Mouse (Mus musculus) granulocyte monocyte progenitor cell, adult 5-6 weeks (primary cell): ENCODE measurements around the gene Klf2. TPM values are rescaled to one million over a fixed set of nuclear protein-coding genes. Genes with fewer than 3 reads are reported as not detected.
A peak's percentile ranks its signal among the peaks of the same experiment; 100 is the strongest.

Experiments
- ATAC-seq: replicated peaks from 2 replicates; pipeline ENCODE4 v1.8.0; 2016; ENCODE audit warnings: mild to moderate bottlenecking, moderate TSS enrichment, inconsistent platforms; ENCODE audit not compliant: poor library complexity, severe bottlenecking
- total RNA-seq, 2 experiments: library from RNA; stranded (forward) in 1 of 2; stranded (reverse) in 1 of 2; fragments of 200-712, 200-1000 nt in 1 of 2; fragments of >200 nt in 1 of 2; fragmentation: Nextera tagmentation in 1 of 2; gene quantifications; 2 replicates each; pipeline ENCODE4 v1.2.3; 2014 to 2017

Gene Klf2
- total RNA-seq (2014; fragmentation: Nextera tagmentation): 1.9 and 5.5 TPM in 2 replicates
- total RNA-seq (2017): 2.8 and 3.2 TPM in 2 replicates

DNA sequence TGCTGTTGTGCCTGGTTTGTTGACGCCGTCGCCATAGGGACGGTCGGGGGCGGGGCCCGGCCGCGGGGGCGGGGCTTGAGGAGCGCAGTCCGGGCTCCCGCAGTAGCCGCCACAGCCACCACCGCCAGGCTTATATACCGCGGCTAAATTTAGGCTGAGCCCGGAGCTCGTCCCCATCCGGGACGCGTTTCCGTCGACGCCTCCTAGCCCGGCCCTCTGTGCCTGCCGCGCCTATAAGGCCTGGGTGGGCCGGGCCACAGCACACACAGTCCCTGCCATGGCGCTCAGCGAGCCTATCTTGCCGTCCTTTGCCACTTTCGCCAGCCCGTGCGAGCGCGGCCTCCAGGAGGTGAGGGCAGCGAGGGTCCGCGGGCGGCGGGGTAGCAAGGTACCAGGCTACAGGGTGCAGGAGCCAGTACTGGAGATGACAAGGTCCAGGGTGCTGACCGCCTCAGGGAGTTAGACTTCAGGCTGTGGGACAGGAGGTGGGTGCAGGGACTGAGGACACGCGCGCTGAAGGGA is at the start of gene Klf2:
Klf2 (plus strand) TSS at position 233 of the 522 bp plus-strand sequence.
- peak; percentile 54 for ATAC-seq

DNA sequence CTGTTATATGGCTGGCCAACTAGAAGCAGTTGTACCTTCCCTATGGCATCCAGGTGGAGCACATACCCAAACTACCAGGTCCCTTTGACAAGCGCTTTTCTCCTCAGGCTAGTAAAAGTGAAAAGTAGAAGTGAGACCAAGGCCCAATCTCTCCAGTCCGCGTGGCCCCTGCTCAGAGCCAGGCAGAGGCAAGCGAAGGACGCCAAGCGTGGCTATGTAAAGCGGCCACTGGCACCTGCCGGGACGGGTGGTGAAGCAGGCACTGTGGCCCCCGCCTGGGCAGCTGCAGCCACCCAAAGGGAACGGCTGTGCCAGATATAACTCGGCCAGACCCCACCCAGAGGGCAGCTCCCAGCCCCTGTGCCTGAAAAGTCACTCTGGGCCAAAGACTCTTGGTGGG is 48.2 kb upstream of the Klf2 start:
- no peak for ATAC-seq

DNA sequence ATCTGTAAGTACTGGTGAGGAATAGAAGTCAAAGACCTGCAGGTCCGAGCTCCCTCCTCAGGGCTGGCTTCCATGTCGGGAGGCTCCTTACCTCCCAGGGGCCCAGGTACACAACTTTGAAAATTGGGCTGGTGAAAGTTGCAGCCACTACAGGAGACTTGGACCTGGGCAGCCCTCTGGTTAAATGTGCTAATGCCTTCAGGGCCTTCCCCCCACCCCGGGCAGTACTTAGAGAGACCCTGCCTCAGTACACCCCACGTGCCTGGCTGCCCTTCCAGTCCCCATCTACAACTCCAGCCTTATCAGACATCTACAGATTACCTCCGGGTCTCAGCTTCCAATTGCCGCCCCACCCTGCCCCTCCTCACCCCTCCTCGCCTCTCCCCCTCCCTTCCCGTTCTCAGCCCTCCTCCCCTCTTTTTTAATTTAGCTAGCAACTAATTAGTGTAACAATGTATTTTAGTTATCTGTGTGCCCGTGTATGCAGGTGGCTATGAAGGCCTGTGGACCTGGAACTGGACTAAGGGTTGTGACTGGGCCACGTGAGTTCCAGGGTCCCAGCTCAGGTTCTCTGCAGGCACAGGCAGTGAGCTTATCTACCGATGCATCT is 47.7 kb upstream of the Klf2 start:
- ATAC-seq: no peak

DNA sequence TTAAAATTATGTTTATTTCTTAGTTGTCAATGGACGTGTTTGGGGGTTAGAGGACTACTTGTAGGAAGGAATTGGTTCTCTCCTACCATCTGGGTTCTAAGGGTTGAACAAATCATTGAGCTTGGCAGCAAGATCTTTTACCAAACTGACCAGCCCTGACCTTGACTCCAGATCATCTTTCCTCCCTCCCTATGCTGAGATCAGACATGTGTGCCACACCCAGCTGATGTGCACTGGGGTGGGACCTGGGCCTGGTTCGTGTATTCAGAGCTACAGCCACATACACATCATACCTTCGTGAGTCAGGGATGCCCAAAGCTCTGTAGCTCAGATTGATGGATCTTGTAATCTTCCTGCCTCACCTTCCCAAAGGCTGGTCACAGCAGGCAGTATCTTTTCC is 47.1 kb upstream of the Klf2 start:
- ATAC-seq: no peak

DNA sequence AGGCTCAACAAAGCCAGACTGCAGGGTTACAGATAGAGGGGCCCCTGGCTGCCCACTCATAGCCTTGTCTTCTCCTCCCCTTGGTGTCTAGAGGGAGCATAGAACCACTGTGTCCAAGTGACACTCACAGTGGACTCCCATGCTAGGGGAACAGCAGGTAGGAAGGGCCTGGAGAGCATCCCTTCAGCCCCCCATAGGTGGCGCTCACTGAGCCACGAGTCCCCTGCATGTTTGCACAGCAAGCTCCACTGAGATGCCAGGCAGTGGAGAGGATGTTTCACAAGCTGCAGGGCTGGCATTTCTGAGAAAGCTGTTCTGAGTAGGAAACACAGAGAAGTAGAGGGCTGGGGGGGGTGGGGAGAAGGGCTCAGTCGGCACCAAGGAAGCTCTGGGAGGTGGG is 46.5 kb upstream of the Klf2 start:
- ATAC-seq: peak; percentile 65

DNA sequence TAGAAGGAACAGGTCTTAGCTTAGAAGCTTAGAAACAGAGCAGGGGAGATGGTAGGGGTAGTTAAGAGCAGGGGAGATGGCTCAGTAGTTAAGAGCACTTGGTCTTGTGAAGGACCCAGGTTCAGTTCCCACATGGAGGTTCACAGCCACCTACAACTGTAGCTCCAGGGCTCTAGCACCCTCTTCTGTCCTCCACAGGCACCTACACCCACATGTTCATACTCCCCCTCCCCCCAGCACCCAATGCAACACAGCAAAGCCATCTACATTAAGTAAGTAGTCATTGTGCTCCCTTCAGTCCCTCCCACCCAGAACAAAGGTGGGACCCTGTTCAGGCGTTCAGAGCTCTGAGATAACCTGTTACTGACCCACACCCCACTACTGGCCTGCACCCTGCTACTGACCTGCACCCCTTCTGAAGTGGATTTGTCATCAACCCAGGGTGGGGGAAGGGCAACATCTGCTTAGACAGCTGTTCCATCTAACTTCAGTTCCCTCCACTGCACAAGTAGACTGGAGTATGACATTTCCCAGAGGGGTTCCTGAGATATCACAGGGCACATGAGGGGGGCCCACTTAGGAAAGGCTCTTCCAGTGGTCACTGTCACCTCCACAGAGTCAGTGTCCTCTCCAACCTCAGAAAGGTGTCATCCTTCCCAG is 45.6 kb upstream of the Klf2 start:
- ATAC-seq: no peak

DNA sequence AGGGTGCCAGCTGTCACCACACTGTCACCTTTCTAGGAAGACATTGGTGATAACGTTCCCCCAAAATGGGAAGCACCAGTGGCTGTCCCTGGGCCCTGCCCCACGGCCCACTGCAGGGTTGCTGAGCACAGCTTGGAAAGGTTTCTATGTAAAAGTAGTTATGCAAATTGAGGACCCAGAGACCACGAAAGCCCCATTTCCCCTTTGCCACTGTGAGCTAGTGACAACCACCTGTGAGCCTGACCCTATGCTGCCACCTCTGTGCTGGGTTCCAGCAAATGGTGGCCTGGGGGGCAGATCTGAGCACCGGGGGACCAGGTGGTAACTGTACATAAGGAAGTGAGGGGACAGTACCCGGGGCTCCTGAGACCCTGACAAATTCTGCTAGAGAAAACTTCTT is 45.0 kb upstream of the Klf2 start:
- ATAC-seq: peak; percentile 59

DNA sequence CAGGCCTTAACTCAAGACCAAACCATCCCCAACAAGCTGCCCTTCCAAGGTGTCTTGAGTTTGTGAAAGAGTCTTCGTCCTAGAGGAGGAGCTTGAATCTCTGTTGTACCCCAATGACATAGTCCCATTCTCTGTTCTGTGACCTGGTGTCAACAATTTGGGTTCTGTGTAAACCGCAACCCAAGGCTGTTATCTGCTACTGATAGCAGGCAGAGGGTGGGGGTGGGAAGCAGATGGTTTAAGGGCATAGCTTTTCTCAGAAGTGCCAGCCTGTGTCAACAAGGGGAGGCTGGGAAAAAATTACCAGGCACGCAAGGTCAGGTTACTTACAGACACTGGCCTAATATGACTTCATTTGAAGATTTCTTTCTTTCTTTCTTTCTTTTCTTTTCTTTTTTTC is 41.6 kb upstream of the Klf2 start:
- ATAC-seq: no peak

DNA sequence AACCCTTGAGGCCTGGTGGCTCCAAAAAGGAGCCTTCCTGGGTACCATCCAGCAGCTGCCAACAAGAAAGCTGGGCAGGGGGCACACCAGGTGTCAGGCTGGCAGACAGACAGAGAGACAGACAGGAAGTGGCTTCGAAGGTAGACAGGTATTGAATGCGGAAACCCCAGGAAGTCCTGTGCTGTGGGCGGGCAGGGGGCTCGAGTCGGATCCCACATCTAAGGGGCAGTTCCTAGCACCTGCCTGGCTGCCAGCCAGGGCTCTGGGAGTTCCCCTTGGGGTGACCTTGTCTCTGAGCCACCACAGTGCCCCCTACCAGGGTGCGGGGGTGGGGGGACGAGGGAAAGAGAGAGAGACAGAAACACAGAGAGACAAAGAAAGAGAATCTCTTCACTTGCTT is 39.7 kb upstream of the Klf2 start:
- ATAC-seq: no peak

DNA sequence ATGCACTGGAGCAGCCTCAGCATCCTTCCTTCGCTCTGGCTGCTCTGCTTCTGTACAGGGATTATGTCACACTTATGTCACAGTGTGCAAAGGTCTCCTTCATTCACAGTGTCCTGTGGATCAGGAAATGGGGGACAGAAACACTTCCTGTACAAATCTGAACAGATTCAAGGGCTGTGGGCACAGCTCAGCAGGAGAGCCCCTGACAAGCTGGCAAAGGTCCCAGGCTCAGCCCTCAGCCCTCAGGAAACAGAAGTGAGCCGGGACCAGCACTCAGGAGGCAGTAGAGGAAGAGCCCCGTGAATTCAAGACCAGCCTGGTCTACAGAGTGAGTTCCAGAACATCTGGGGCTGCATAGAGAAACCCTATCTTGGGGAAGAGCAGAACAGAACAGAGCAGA is 37.2 kb upstream of the Klf2 start:
- ATAC-seq: peak; percentile 86

DNA sequence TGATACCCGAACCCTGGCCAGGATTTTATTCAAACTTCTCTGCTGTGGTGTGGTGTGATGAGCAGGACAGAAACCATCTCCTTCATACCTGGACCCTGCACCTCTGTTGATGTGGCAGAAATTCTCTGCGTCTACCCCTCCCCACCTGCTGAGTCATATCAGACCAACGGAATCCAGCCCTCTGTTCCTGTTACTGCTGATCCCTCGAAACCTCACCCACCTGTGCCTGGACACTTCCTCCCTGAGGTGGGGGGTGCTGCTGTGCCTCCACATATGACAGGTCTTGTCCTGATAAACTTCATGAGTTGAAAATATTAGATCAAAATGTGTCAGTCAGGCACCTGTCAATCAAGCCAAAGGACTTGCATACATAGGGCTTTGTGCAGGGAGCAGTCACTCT is 33.5 kb upstream of the Klf2 start:
- peak; percentile 45 for ATAC-seq

DNA sequence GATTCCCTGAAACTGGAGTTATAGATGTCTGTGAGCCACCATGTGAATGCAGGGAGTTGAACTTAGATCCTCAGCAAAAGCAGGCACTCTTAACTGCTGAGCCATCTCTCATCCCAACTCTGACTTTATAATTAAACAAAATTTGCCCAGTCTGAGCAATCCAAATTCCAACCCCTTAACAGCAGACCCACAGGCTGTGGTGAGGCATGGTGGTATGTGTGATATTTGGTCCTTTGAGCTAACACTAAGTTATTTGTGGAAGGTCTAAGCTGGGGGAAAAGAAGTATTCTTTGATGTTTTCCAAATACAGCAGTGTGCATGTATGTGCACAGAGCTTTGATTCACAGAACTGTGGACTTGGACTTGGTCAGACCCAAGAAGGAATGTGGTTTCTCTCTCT is 29.8 kb upstream of the Klf2 start:
- no peak for ATAC-seq

DNA sequence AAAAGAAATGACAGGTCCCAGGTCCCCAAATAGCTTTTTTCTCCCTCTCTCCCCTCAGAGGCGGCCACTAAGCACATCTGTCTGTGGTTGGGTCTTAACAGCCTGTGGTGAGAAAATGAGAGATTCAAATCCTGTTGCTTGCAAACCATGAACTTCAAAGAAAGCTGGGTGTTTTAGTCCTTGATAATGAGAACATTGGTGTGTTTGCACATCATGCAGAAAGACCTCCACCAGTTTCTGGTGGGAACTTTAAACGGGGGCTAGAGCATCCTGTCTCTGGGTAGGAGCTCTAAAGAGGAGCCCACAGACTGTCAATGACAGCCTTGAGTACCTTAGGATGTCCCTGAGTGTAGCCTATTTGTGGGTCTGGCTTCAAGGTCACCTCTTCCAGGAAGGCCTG is 27.7 kb upstream of the Klf2 start:
- ATAC-seq: no peak

DNA sequence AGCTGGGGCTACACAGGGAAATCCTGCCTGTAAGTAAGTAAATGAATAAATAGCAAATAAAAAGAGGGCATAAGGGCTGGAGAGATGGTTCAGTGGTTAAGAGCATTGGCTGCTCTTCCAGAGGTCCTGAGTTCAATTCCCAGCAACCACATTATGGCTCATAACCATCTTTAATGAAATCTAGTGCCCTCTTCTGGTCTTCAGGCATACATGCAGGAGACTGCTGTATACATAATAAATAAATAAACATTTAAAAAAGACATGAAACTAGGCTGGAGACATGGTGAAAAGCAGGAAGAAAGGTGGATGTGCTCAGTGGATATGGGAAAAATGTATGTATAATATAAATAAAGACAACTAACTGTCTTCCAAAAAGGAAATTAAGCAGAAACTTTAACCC is 25.5 kb upstream of the Klf2 start:
- ATAC-seq: no peak

DNA sequence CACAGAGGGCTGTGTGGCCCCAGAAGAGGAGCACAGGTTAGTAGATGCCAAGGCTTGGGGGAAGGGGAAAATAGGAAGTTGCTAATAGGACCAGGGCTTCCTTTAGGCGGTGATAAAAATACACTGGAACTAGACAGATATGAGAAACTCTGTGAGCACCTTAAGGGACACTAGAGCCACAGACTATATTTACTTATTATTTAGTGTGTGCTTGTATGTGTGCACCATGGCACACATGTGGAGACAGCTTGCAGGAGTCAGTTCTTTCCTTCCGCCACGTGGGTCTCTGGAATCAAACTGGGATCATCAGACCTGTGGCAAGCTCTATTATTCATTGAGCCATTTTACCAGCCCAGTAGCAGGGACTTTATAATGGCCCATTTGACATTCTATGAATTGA is 23.7 kb upstream of the Klf2 start:
- ATAC-seq: peak; percentile 28; the same call in 1 of the 2 replicates

DNA sequence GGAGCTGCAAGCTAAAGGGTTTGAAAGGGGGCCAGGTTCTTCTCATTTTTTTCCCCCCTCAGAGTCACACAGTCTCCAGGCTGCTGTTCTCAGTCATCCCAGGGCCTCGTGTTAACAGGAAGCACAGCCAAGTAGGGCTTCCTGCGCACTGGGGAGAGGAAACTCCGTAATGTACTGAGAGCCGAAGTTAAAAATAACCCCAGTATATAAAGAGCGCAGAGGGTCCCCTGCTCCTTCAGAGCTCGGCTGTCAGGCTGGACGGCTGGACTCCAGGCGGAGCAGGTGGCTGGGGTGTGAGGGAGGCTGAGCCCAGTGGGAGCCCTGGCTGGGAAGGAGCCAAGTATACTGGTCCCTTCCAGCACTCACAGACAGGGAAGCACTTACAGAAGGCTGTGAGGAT is 23.2 kb upstream of the Klf2 start:
- ATAC-seq: peak; percentile 90

DNA sequence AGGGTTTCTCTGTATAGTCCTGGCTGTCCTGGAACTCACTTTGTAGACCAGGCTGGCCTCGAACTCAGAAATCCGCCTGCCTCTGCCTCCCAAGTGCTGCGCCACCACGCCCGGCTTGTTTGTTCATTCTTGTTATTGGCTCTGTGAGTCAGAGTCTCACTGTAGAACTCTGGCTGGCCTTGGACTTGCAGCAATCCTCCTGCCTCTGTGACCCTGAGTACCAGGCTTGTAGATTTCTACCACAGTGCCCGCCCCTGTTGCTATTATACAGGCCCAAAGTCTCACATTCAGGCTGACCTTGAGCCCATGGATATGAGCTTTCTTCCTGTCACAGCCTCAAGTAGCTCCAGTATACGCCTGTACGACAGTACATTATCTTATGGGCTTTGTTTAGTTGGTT is 22.3 kb upstream of the Klf2 start:
- no peak for ATAC-seq

DNA sequence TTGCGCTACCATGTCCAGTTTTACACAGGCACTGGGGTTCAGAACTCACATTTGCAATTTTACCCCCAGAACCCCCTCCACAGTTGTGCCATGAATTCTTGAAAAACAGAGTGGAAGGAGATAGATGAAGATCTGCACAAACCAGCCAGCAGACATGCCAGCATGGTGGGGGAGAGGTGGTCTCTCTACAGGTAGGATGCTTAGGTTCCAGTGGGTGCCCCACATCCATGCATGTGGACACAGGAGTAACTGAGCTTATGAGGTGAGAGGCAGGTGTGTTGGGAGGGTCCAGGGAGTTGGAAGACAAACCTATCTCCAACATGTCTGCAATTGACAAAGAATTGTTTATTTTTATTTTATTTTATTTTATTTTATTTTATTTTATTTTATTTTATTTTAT is 19.9 kb upstream of the Klf2 start:
- ATAC-seq: no peak

DNA sequence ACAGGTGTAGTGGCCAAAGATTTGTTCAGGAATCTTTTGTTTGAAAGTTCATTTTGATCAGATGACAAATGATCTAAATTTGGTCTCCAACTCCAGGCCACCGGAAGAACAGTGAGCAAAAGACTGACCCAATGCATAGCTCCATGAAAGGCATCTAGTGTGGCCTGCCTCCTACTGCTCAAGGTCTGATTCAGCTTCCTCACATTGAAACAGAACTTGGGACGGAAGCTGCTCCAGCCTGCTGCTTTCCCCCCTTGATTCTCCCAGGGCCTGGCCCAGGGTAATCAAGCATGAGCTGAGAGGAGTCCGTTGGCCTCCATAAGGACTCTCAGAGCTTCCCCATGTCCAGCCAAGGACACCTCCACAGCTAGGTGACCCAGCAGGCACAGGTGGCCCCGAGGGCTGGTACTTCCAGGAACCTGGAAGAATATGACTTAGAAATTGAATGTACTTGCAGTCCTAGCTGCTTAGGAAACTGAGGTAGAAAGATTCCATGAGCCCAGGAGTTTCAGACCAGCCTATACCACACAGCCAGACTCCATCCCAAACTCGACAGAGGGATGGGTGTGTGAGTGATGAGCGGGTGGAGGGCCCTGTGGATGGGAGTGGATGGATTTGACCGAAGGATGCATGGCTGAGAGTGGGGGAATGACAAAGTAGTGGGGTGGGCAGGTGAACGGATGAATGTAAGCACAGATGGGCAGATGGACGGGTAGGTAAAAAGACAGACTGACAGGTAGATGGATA is 18.0 kb upstream of the Klf2 start:
- ATAC-seq: no peak

DNA sequence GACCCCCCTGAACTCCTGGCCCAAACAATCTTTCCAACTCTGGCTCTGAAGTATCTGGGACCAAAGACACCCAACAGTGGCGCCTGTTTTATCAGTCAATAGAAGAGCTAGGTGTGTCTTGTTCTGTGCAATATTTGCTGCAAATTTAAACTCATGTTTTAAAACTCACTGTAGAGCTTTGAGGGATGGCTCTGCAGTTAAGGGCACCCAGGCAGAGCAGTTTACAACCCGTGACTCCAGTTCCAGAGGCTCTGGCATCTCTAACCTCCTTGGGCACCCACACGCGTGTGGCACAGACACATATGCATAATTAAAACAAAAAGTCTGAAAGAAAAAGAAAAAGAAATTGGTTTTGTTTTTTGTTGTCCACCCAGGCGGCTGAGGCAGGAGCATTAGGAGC is 17.3 kb upstream of the Klf2 start:
- no peak for ATAC-seq

DNA sequence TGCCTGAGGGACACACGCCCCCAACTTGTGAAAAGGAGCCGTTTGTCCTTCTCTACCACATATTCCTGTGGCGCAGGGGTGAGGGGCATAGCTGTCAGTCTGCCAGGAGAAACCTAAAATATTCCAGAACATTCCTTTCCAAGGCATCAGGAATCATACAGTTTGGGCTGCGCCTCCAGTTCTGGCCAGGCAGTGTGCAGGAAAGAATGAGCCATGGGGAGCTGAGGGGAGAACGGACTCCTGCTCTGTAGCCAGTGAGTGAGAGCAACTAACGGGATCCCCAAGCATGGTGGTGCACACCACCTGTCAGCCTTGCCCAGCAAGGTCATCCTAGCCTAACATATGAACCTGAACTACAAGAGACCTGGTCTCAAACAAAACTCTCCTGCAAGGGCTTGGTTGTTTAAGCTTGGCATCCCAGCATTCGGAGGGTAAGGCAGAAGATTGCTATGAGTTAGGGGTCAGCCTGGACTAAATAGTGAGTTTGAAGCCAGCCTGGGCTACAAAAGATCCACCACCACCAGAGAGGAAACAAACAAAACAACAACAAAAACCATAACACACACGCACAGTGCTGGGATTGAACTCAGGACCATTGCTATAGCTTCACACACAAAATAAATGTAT is 15.7 kb upstream of the Klf2 start:
- ATAC-seq: peak; percentile 29; the same call in 1 of the 2 replicates
